Comparison of ENCODE assay signal across 22 mouse cellular contexts in genomic region chr19:35949888-35950287, GRCm38 (mm10).
A peak's percentile ranks its signal among the peaks of the same experiment; 100 is the strongest.
DNase-seq lines count a peak whose midpoint lies in the region; ATAC-seq lines count a peak whose summit lies in the region.
"Had no signal": no experiment of that assay in that cellular context is flagged by ENCODE, and none has a peak within 500 bp of the region (broad histone marks: within the 10 kb centered on the region; RNA-seq: fewer than 3 reads in every experiment).

No protein-coding gene starts in this region.

- DNase-seq in forebrain, embryonic 10.5 days (ENCODE audit: extremely low spot score, low spot score): no peak
- peak; percentile 9 for DNase-seq in kidney, postnatal 10 days
- DNase-seq in kidney, adult 18-20 months: no peak
- peak; percentile 7 to 24 for DNase-seq in lung, postnatal 4 days
- DNase-seq in lung, postnatal 36 days: no peak
- DNase-seq in Muller cell, postnatal 12 days (ENCODE audit: inconsistent ontology term): peak; percentile 43
- no peak for DNase-seq in spleen, adult 12 weeks (ENCODE audit: low spot score)
- DNase-seq: adrenal gland, postnatal 36 days; cerebellum, adult 2 months; gastrocnemius, postnatal 14 days; heart, adult 18-20 months; kidney, adult 11 months; thymus, postnatal 25 days had no signal

- H3K4me1 ChIP-seq in forebrain, embryonic 12.5 days: no peaks in the 10 kb centered on the region
- H3K4me1 ChIP-seq in forebrain, embryonic 10.5 days: no peaks in the 10 kb centered on the region
- H3K4me1 ChIP-seq: embryonic facial prominence, embryonic 12.5 days; heart, embryonic 13.5 days; hindbrain, embryonic 15.5 days; midbrain, embryonic 13.5 days; neural tube, embryonic 15.5 days had no signal

- H3K9me3 ChIP-seq in forebrain, embryonic 12.5 days: no peaks in the 10 kb centered on the region
- no peaks in the 10 kb centered on the region for H3K9me3 ChIP-seq in forebrain, embryonic 10.5 days
- H3K9me3 ChIP-seq: embryonic facial prominence, embryonic 12.5 days; G1E; heart, embryonic 13.5 days; hindbrain, embryonic 15.5 days; midbrain, embryonic 13.5 days; neural tube, embryonic 15.5 days had no signal

- no peaks in the 10 kb centered on the region for H3K27me3 ChIP-seq in forebrain, embryonic 12.5 days
- H3K27me3 ChIP-seq in forebrain, embryonic 10.5 days (ENCODE audit: poor library complexity, severe bottlenecking): no peaks in the 10 kb centered on the region
- H3K27me3 ChIP-seq: embryonic facial prominence, embryonic 12.5 days; heart, embryonic 13.5 days; hindbrain, embryonic 15.5 days; midbrain, embryonic 13.5 days; neural tube, embryonic 15.5 days had no signal

- no peak overlapping the region for H3K4me3 ChIP-seq in forebrain, embryonic 12.5 days (replicated peaks)
- H3K4me3 ChIP-seq in forebrain, embryonic 10.5 days: no peak overlapping the region
- H3K4me3 ChIP-seq: embryonic facial prominence, embryonic 12.5 days; erythroblast, embryonic 14.5 days; heart, embryonic 13.5 days; hindbrain, embryonic 15.5 days; midbrain, embryonic 13.5 days; neural tube, embryonic 15.5 days had no signal

- no peak overlapping the region for H3K9ac ChIP-seq in forebrain, embryonic 12.5 days
- H3K9ac ChIP-seq: embryonic facial prominence, embryonic 12.5 days; heart, embryonic 13.5 days; hindbrain, embryonic 15.5 days; liver, embryonic 14.5 days; midbrain, embryonic 13.5 days; neural tube, embryonic 15.5 days had no signal

- H3K36me3 ChIP-seq in forebrain, embryonic 12.5 days (replicated peaks): no peaks in the 10 kb centered on the region
- H3K36me3 ChIP-seq in forebrain, embryonic 10.5 days (replicated peaks): no peaks in the 10 kb centered on the region
- H3K36me3 ChIP-seq: embryonic facial prominence, embryonic 12.5 days; G1E; heart, embryonic 13.5 days; hindbrain, embryonic 15.5 days; midbrain, embryonic 13.5 days; neural tube, embryonic 15.5 days had no signal

- 42% methylated on average over 1 of the region's 1 CpGs for WGBS in forebrain, embryonic 12.5 days
- WGBS in forebrain, embryonic 10.5 days: 56% methylated on average over 1 of the region's 1 CpGs

- peak; percentile 39; the same call in 1 of the 2 replicates for ATAC-seq in forebrain, embryonic 12.5 days (ENCODE audit: low FRiP score)
- ATAC-seq: midbrain, embryonic 13.5 days had no signal

- H3K27ac ChIP-seq in forebrain, embryonic 12.5 days: no peak overlapping the region
- no peak overlapping the region for H3K27ac ChIP-seq in forebrain, embryonic 10.5 days
- H3K27ac ChIP-seq: embryonic facial prominence, embryonic 12.5 days; heart, embryonic 13.5 days; hindbrain, embryonic 15.5 days; liver, embryonic 14.5 days; midbrain, embryonic 13.5 days; neural tube, embryonic 15.5 days had no signal

- no peak overlapping the region for H3K4me2 ChIP-seq in forebrain, embryonic 12.5 days
- H3K4me2 ChIP-seq: embryonic facial prominence, embryonic 12.5 days; heart, embryonic 13.5 days; hindbrain, embryonic 15.5 days; midbrain, embryonic 13.5 days; neural tube, embryonic 15.5 days had no signal

Comparison
In these comparisons a context has a peak if more than half of its experiments do, and no peak if none do; other contexts are left out.
1. DNase-seq: peak in kidney, postnatal 10 days (single experiment), lung, postnatal 4 days (2 of 2) and Muller cell, postnatal 12 days (single experiment); none in forebrain, embryonic 10.5 days (single experiment), kidney, adult 18-20 months (single experiment), lung, postnatal 36 days (single experiment) and spleen, adult 12 weeks (single experiment).